Mouse (Mus musculus) C2C12 (cell line): ENCODE measurements around the gene Kif24. TPM values are rescaled to one million over a fixed set of nuclear protein-coding genes. Genes with fewer than 3 reads are reported as not detected.

Experiments
- H3K27me3 ChIP-seq: one replicate; pipeline ENCODE4 v1.6.1; 2011; ENCODE audit not compliant: control insufficient read depth, insufficient read depth, insufficient read length
- H3K36me3 ChIP-seq: one replicate; pipeline ENCODE4 v1.6.1; 2011; ENCODE audit not compliant: control insufficient read depth, insufficient read depth
- H3K4me3 ChIP-seq: one replicate; pipeline ENCODE4 v1.5.1; 2011; ENCODE audit warnings: mild to moderate bottlenecking, control low read depth; ENCODE audit not compliant: poor library complexity, insufficient read depth, severe bottlenecking
- H3K79me2 ChIP-seq: one replicate; pipeline ENCODE4 v1.6.1; 2011; ENCODE audit not compliant: control insufficient read depth, insufficient read depth
- H3K79me3 ChIP-seq: one replicate; pipeline ENCODE4 v1.6.1; 2011; ENCODE audit warnings: low read depth, control low read depth
- H3ac ChIP-seq: one replicate; pipeline ENCODE3; 2011; ENCODE audit warnings: low read depth; ENCODE audit not compliant: control insufficient read depth, insufficient read length
- CEBPB ChIP-seq: IDR thresholded peaks from one replicate; pipeline ENCODE4 v1.6.1; 2011; ENCODE audit warnings: low read depth, mild to moderate bottlenecking, control low read depth, moderate library complexity
- CTCF ChIP-seq: IDR thresholded peaks from one replicate; pipeline ENCODE4 v1.5.1; 2011; ENCODE audit not compliant: control insufficient read depth, insufficient read depth, insufficient read length
- FOSL1 ChIP-seq: IDR thresholded peaks from one replicate; pipeline ENCODE4 v1.8.0; 2011; ENCODE audit warnings: mild to moderate bottlenecking, low read length; ENCODE audit not compliant: poor library complexity, insufficient read depth, severe bottlenecking
- MAX ChIP-seq: IDR thresholded peaks from one replicate; pipeline ENCODE4 v1.6.1; 2011; ENCODE audit warnings: mild to moderate bottlenecking, control low read depth
- MYOD1 ChIP-seq: IDR thresholded peaks from one replicate; pipeline ENCODE4 v1.6.1; 2011; ENCODE audit warnings: low read depth; ENCODE audit not compliant: control insufficient read depth, insufficient read length
- MYOG ChIP-seq: IDR thresholded peaks from one replicate; pipeline ENCODE4 v1.6.1; 2011; ENCODE audit not compliant: control insufficient read depth, insufficient read length; ENCODE audit errors: extremely low read depth
- USF1 ChIP-seq: IDR thresholded peaks from one replicate; pipeline ENCODE4 v1.6.1; 2011; ENCODE audit warnings: low read depth, mild to moderate bottlenecking, control low read depth, moderate library complexity
- polyA plus RNA-seq: library from polyadenylated mRNA; unstranded; fragments of >200 nt; fragmentation: generic; extraction: Trizol; gene quantifications from one replicate; pipeline ENCODE4 v1.2.1, GENCODE M21; 2012; ENCODE audit warnings: missing spikeins

Gene Kif24
- polyA plus RNA-seq, 1 experiment: 3.0 TPM

GRCm38 (mm10) chr4:41495850-41496249, 31.2 kb upstream of the Kif24 start:
- H3K79me2 ChIP-seq: no peaks in the 10 kb centered on the region

GRCm38 (mm10) chr4:41495076-41495475, 30.4 kb upstream of the Kif24 start:
- H3K4me3 ChIP-seq: no peak overlapping the region
- no peaks in the 10 kb centered on the region for H3K79me3 ChIP-seq
- no peaks in the 10 kb centered on the region for H3K79me2 ChIP-seq
- no peak overlapping the region for H3ac ChIP-seq
- TF ChIP-seq MYOD1: no peak
- TF ChIP-seq CEBPB: no peak
- TF ChIP-seq FOSL1: no peak
- no peak for TF ChIP-seq MYOG
- no peak for TF ChIP-seq MAX
- TF ChIP-seq CTCF: no peak
- TF ChIP-seq USF1: no peak
- H3K27me3 ChIP-seq: no peaks in the 10 kb centered on the region
- H3K36me3 ChIP-seq: no peaks in the 10 kb centered on the region

More at GRCm38 (mm10) chr4:41495850-41496249, 31.2 kb upstream of the Kif24 start:
- no peaks in the 10 kb centered on the region for H3K79me3 ChIP-seq
- H3K36me3 ChIP-seq: no peaks in the 10 kb centered on the region
- H3K4me3 ChIP-seq: no peak overlapping the region
- no peaks in the 10 kb centered on the region for H3K27me3 ChIP-seq
- no peak overlapping the region for H3ac ChIP-seq
- no peak for TF ChIP-seq MYOG
- TF ChIP-seq MAX: no peak
- no peak for TF ChIP-seq USF1
- no peak for TF ChIP-seq FOSL1
- TF ChIP-seq CEBPB: no peak
- TF ChIP-seq MYOD1: no peak
- no peak for TF ChIP-seq CTCF

GRCm38 (mm10) chr4:41494378-41494777, 29.7 kb upstream of the Kif24 start:
- no peak overlapping the region for H3K4me3 ChIP-seq
- no peaks in the 10 kb centered on the region for H3K27me3 ChIP-seq
- no peak overlapping the region for H3ac ChIP-seq
- H3K79me2 ChIP-seq: no peaks in the 10 kb centered on the region
- no peaks in the 10 kb centered on the region for H3K36me3 ChIP-seq
- TF ChIP-seq MYOG: no peak
- no peak for TF ChIP-seq MYOD1
- no peak for TF ChIP-seq CEBPB
- no peak for TF ChIP-seq MAX
- TF ChIP-seq FOSL1: no peak
- TF ChIP-seq CTCF: no peak
- TF ChIP-seq USF1: no peak
- H3K79me3 ChIP-seq: no peaks in the 10 kb centered on the region

GRCm38 (mm10) chr4:41493464-41494116, 28.9 kb upstream of the Kif24 start:
- TF ChIP-seq CEBPB (no peak), FOSL1 (no peak), MAX (no peak), USF1 (no peak), MYOD1 (no peak), MYOG (no peak), CTCF (no peak)
- peaks cover 3% of the 10 kb centered on the region for H3K27me3 ChIP-seq
- H3K79me3 ChIP-seq: no peaks in the 10 kb centered on the region
- H3K4me3 ChIP-seq: no peak overlapping the region
- no peaks in the 10 kb centered on the region for H3K36me3 ChIP-seq
- no peak overlapping the region for H3ac ChIP-seq
- H3K79me2 ChIP-seq: no peaks in the 10 kb centered on the region

GRCm38 (mm10) chr4:41492951-41493350, 28.3 kb upstream of the Kif24 start:
- Histone ChIP-seq H3K79me2 (no peaks in the 10 kb centered on the region), H3K36me3 (no peaks in the 10 kb centered on the region), H3K4me3 (no peak overlapping the region), H3K27me3 (peaks cover 3% of the 10 kb centered on the region), H3K79me3 (no peaks in the 10 kb centered on the region), H3ac (no peak overlapping the region)
- TF ChIP-seq MYOG (no peak), CTCF (no peak), FOSL1 (no peak), USF1 (no peak), CEBPB (no peak), MYOD1 (no peak), MAX (no peak)

GRCm38 (mm10) chr4:41481601-41482017, 16.9 kb upstream of the Kif24 start:
- peaks cover 21% of the 10 kb centered on the region for H3K36me3 ChIP-seq
- no peaks in the 10 kb centered on the region for H3K79me2 ChIP-seq
- H3K4me3 ChIP-seq: no peak overlapping the region
- no peaks in the 10 kb centered on the region for H3K27me3 ChIP-seq
- TF ChIP-seq CTCF: no peak
- H3K79me3 ChIP-seq: no peaks in the 10 kb centered on the region
- H3ac ChIP-seq: no peak overlapping the region
